Mouse (Mus musculus): ENCODE measurements around the gene Clpx. TPM values are rescaled to one million over a fixed set of nuclear protein-coding genes. Genes with fewer than 3 reads are reported as not detected.

Clpx gene
- polyA plus RNA-seq (2014; fragmentation: Illumina TruSeq; extraction: RNeasy Lipid Tissue Mini Kit (QIAGEN cat#74804); ENCODE audit: low read depth, low replicate concordance) = 98.3 TPM

GRCm38 (mm10) chr9:65293973-65294715 is at the start of gene Clpx:
Gene Clpx (plus strand): TSS chr9:65294260.

GRCm38 (mm10) chr9:65264959-65265358 is 29.1 kb upstream of the Clpx start, which contains the start of gene Cilp:
Gene Cilp (plus strand): TSS chr9:65265180.

GRCm38 (mm10) chr9:65345854-65346475 is 51.9 kb downstream of the Clpx start, which contains the start of gene Pdcd7:
Gene Pdcd7 (plus strand): TSS chr9:65346104.

GRCm38 (mm10) chr9:65360641-65361448 is 66.8 kb downstream of the Clpx start, which contains the start of gene Ubap1l:
Gene Ubap1l (plus strand): TSS chr9:65361041.

Other genes starting within 250 kb of the Clpx start
- gene Igdcc4, start 192.8 kb upstream of the Clpx start, polyA plus RNA-seq (2014; fragmentation: Illumina TruSeq; extraction: RNeasy Lipid Tissue Mini Kit (QIAGEN cat#74804); ENCODE audit: low read depth, low replicate concordance) = 22.3 TPM
- gene Igdcc3, start 153.1 kb upstream of the Clpx start, polyA plus RNA-seq (2014; fragmentation: Illumina TruSeq; extraction: RNeasy Lipid Tissue Mini Kit (QIAGEN cat#74804); ENCODE audit: low read depth, low replicate concordance) = not detected
- gene Parp16, start 98.9 kb upstream of the Clpx start, polyA plus RNA-seq (2014; fragmentation: Illumina TruSeq; extraction: RNeasy Lipid Tissue Mini Kit (QIAGEN cat#74804); ENCODE audit: low read depth, low replicate concordance) = 8.5 TPM
- gene Cilp, start 29.1 kb upstream of the Clpx start, polyA plus RNA-seq (2014; fragmentation: Illumina TruSeq; extraction: RNeasy Lipid Tissue Mini Kit (QIAGEN cat#74804); ENCODE audit: low read depth, low replicate concordance) = 7.9 TPM
- gene Pdcd7, start 51.8 kb downstream of the Clpx start, polyA plus RNA-seq (2014; fragmentation: Illumina TruSeq; extraction: RNeasy Lipid Tissue Mini Kit (QIAGEN cat#74804); ENCODE audit: low read depth, low replicate concordance) = 11.3 TPM
- gene Ubap1l, start 66.8 kb downstream of the Clpx start, polyA plus RNA-seq (2014; fragmentation: Illumina TruSeq; extraction: RNeasy Lipid Tissue Mini Kit (QIAGEN cat#74804); ENCODE audit: low read depth, low replicate concordance) = not detected
- gene Kbtbd13, start 97.4 kb downstream of the Clpx start, polyA plus RNA-seq (2014; fragmentation: Illumina TruSeq; extraction: RNeasy Lipid Tissue Mini Kit (QIAGEN cat#74804); ENCODE audit: low read depth, low replicate concordance) = 0.28 TPM
- 2.4 TPM for gene Rasl12, start 104.2 kb downstream of the Clpx start, polyA plus RNA-seq (2014; fragmentation: Illumina TruSeq; extraction: RNeasy Lipid Tissue Mini Kit (QIAGEN cat#74804); ENCODE audit: low read depth, low replicate concordance)
- 25.8 TPM for gene Slc51b, start 128.7 kb downstream of the Clpx start, polyA plus RNA-seq (2014; fragmentation: Illumina TruSeq; extraction: RNeasy Lipid Tissue Mini Kit (QIAGEN cat#74804); ENCODE audit: low read depth, low replicate concordance)
- gene Mtfmt, start 141.5 kb downstream of the Clpx start, polyA plus RNA-seq (2014; fragmentation: Illumina TruSeq; extraction: RNeasy Lipid Tissue Mini Kit (QIAGEN cat#74804); ENCODE audit: low read depth, low replicate concordance) = 27.8 TPM
- 103 TPM for gene Spg21, start 166.7 kb downstream of the Clpx start, polyA plus RNA-seq (2014; fragmentation: Illumina TruSeq; extraction: RNeasy Lipid Tissue Mini Kit (QIAGEN cat#74804); ENCODE audit: low read depth, low replicate concordance)
- not detected for gene Ankdd1a, start 225.9 kb downstream of the Clpx start, polyA plus RNA-seq (2014; fragmentation: Illumina TruSeq; extraction: RNeasy Lipid Tissue Mini Kit (QIAGEN cat#74804); ENCODE audit: low read depth, low replicate concordance)